Mouse (Mus musculus) kidney, postnatal 14 days (tissue): ENCODE results near the gene Gltp.

ENCODE experiments used
- DNase-seq: peaks from one replicate; pipeline ENCODE4 v3.0.0; 2022; ENCODE audit warnings: mixed read lengths

Gltp gene

DNA sequence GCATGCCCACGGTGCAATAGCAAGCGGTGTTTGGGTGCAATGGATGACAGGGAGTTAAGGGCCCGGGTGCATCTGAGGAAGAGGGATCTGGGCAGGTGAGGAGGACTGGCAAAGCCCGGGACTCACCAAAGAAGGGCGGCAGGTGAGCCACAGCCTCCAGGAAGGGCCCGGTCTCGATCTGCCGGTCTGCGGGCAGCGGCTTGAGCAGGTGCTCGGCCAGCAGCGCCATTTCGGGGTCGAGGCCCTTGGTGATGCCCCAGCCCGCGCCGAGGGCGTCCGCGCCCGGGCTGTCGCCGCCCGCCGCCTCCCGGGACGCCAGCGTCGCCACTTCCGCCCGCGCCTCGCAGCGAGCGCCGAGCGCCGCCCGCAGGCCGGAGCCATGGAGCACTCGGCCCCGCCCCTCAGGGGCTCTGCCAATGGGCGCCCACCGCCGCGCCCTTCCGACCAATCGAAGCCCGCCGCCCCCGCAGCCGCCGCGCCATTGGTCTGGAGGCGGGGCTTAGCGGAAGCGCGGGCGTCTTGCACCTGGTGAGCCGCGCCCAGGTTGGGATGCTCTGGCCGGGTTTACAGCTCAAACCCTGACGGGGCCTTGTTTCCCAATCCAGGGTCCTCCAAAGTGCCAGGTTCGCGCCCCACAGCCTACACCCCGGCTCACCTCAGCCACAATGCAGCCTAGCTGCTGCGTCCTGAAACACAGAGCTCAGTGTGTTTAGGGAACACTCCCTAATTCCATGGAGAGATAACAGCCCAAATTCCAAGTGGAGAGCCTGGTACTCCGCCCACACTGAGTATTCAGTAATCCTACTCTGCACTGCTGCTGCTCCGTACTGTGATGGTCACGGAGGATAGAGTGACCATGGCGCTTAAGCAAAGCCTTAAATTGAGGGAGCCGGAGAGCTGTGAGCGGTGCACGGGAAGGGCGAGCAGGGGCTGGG lies at the start of gene Gltp:
TSS of gene Gltp (minus strand) at position 352 of the 935 bp plus-strand sequence.
- DNase-seq, result peak; percentile 95

DNA sequence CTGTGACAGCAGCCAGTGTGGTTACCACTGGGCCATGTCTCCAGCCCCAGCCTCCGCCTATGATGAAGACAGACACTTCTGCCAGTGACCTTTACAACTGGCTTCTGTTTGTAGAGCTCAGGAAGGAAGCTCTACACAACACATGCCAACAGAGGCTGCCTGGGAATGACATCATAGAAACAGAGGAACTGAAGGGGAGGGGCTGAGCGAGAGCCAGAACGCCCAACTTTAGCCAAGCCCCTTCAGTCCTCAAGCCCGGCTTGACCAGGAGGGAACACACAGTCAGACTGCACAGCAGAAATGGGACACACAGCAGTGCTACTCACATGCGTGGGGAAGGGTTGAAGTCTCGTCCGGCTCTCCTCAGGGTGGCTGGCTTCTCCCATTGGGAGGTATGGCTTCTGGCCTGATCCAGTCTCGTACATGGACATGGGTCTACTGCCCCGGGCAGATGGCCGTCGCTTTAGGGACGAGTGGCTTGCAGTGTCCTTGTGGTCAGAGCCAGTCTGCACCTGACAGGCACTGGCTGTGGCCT lies 48.0 kb upstream of the Gltp start:
- peak; percentile 70 for DNase-seq

DNA sequence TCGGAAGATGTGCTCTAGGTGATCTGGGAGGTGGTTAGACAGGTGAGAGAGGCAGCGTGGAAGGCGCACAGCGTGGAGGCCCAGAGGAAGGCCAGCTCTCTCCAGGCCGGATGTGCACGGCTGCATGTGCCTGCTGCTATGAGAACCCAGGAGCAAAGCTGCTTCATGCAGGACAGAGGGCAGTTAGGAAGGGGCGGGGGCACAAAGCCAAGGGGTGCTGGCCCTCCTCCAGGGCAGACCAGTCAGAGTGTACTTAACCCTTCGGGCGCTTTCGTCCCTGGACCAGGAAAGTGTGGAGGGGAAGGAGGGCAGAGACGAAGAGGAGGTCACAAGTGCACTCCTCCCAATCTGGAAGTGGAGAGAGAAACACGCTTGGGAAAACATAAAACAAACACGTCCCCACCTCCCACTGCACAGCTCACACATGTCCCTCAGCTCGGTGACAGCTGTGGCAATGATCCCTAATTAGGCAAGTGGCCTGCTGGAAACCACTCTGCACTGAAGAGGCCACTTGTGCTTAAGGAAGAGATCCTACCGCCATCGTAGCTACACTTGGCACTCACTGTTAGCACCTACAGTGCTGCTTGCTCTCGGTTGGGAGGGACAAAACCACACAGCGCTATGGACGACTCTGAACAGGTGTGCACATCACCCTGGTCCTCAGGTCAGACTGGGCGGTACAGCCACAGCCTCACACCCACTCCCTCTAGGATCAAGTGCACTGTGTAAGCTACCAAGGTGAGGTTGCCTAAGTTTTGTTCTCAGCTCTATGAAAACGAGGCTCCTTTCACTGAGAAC lies 46.5 kb upstream of the Gltp start:
- peak; percentile 45 for DNase-seq

DNA sequence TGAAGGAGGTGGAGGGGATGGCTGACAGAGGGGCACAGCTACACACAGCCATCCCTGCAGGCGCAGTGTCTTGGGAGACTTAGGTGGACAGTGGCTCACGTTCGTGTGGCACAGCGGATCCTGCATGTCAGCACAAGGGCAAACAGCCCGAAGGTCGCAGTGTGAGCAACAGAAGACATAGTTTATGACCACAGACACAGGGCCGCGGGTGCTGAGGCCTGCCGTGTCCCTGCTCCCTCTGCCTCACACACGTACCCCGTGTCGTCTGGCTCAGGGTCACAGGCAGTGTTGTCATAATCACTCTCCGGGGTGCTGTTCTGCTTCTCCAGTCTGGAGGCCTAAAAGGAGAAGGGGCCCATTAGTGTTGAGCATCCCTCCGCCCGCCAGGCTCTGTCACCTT lies 42.8 kb upstream of the Gltp start:
- DNase-seq, result no peak

DNA sequence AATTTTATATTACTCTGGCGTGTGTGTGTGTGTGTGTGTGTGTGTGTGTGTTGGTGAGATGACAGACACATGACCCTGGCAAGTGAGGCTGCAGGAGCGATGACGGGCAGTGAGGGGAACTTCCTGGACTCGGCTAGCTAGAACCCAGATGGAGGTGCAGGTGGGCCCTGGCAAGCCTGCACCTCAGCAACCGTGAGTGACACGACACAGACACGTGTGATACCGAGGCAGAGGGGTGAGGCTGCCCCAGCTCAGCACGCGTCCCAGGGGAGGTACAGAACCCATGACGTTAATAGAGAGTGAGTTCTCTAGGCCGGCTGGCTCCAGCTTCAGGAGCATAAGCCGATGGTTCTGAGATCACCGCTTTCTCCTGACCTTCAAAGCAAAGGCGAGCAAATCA lies 41.2 kb upstream of the Gltp start:
- no peak for DNase-seq

DNA sequence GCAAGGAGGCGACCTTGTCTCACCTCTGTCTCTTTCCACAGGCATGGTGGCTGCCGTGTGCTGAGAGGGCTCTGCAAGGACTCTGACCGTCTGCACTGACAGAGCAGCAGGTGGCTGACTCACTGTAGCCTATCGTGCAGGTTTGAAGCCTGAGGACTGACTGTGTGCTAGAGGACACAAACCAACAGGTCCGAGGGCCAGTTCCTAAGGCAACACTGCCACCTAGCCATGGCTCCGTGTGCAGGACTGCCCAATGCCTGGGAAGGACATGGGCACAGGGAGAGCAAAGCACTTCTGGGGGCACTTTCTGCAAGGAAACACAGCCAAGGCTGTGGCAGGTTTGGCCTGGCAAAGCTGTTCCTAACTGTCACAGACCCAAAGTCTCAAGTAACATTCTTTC lies 40.7 kb upstream of the Gltp start:
- no peak for DNase-seq

DNA sequence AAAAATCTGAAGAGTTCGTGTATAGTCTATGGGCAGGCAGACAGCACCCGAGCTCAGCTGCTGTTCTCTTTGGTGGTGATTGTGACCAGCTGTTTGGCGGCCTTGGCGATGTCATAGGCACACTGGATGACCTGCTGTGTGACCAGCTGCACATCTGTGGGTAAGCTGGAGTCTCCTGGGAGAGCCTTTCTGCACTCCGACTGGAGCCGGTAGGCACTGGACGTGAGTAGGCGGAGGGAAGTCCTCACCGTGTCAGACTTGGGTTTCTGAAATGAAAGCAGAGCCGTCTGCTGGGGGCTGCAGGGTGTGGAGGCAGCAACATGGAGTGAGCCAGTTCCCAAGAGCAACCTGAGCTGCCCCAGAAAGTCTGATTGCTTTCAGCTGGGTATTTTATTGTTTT lies 39.3 kb upstream of the Gltp start:
- DNase-seq, result no peak

DNA sequence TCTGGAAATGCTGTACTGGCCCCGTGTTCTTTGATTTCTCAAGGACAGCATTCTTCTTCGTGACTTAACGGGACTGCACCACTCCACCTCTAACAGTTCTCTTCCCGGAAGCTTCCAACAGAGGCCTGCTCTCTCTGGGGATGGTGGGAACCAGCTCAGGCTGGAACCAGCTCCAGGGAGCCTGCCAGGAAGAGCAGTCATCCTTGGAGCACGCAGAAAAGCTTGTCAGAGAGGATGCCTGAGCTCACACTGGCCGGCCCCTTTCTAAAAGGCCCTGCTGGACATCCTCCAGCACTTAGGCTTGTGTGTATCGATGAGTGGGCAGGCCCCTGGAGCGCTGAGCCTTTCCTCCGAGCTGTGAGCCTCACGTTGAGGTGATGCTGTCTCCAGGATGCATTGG lies 37.4 kb upstream of the Gltp start:
- DNase-seq, result no peak

DNA sequence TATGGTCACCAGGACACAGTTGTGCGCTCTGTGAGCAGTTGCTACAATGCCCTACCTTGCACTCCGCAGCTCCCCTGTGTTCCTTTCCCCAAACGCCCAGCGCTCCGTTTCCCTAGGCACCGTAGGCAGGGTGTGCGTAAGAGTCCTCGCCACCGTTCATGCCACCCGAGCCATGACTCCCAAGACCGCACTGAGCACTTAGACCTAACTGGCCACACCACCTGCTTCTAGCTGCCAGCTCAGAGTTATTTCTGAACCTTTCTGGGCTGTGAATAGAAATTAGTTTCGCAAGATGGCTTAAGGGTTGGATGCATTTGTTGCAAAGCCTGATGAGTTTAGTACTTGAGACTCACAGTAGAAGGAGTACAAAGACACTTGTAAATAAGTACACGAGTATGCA lies 32.1 kb upstream of the Gltp start:
- no peak for DNase-seq

DNA sequence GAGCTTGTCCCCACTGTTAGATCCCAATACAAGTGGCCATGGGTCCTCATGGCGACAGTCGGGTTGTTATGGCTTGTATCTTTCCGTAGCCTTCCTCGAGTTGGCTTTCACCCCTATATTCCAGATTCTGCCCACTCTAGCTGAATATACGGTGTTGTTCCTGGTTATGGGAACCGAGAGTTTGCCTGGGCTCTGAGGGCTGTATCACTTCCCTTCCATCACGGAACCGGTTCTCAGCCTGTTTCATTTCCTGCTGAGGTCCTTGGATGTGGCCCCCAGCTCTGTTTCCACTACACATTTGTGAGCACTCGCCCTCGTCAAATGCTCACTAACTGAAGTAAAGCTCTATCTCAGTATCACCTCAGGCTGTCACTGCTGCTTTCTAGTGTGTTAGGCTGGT lies 31.2 kb upstream of the Gltp start:
- DNase-seq, result no peak

DNA sequence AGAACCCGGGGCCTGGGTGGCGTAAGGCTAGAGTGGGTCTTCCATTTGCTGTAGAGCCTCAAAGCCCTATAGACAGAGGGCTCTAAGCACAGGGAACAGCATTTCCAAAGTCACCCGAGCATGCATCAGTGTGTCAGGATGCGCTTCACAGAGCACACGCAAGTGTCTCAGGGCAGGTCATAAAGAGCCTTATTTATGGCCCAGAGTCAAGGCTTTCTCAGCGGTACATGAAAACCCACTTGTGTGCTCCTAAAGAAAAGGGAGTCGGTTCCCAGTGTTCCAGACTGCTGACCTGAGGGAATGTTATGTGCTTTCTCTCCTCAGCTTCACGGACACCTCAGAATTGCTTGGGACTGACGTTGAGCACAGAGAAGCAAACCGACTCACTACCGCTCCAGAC lies 30.0 kb upstream of the Gltp start:
- DNase-seq, result no peak

DNA sequence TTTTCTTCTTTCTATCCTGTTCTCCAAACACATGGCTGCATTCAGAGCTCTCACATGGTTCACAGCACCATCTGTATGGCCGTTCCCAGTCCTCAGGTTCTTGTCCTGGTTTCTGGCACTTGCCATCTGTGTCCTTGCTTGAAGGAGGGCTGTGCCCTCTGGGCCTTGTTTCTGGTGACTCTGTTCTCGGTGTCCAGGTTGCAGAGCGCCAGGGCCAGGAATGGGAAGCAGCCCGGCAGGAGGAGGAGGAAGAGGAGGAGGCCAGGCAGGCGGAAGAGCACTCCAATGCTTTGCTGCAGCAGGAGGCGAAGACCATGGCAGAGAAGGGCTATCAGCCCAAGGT lies 29.1 kb upstream of the Gltp start:
- no peak for DNase-seq

DNA sequence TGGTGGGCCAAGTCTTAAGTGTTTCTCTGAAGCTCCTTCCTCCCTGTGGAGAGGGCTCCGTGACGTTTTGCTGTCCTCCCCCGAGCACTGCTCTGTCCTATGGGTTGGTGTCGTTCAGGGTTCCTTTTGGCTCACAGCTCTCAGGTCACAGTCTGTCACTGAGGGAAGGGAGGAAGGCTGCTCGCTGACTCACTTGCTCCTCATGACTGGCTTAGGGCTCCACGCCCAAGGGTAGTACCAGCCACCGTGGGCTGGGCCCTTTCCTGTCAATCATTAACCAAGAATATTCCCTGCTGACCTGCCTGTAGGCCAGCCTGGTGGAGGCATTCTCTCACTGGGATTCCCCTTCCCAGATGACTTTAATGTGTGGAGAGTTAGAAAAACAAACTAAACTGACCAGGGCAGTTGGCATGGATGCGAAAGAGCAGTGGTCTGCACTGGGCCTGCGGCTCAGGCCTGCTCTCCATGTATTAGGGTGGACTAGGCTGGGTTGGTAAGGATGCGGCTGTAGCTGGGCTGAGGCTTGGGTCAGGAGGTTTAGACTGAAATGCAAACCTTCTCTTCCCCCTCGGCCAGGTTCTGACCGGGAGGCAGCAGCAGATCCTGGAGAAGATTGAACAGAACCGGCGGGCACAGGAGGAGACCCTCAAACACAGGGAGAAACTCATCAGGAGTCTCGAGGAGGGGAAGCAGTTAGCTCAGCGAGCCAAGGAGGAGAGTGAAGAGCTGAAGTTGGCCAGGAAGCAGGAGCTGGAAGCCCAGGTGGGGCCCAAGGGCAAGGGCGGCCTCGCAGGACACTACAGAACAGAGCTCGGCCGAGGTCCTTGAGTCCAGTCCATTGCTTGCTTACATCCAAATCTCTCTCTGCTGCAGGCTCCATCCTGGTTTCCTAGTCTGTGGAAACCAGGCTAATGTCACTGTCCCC lies 28.5 kb upstream of the Gltp start:
- DNase-seq, result peak; percentile 86

DNA sequence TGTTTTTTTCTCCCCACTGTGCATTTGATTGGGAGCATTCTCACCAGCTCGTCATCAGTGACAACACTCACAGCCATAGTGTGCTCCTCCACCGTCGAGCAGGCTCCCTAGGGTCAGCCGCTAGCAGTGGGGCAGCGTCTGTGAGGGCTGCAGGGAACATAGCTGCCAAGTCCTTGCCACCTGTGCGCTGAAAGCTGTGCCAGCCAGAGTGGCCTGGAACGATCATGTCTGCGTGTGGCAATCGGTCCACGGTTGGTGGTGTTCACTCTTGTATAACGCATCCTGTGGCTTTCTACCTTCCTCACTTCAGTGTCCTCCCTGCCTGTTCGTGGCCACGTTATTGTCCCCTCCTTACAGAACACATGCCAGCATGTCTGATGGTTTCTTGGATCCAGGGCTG lies 27.7 kb upstream of the Gltp start:
- no peak for DNase-seq

DNA sequence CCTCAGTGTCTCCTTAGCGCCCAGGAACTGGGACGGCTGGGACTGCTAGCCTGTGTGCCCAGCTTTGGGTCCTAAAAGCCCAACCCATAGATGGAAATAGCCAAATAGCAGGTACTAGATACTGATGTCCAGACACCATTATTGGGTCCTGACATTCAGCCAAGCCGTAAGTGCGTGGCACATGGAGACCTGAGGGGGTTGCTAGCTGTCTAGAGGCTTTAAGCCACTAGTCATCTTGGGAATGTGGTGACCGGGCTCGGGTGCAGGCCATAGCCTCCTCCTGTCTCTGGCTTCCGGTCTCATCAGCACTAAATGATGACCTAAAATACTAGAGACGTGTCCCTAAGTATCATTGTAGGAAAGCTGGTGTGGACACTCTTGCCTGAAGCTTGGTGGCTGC lies 27.2 kb upstream of the Gltp start:
- DNase-seq, result no peak

DNA sequence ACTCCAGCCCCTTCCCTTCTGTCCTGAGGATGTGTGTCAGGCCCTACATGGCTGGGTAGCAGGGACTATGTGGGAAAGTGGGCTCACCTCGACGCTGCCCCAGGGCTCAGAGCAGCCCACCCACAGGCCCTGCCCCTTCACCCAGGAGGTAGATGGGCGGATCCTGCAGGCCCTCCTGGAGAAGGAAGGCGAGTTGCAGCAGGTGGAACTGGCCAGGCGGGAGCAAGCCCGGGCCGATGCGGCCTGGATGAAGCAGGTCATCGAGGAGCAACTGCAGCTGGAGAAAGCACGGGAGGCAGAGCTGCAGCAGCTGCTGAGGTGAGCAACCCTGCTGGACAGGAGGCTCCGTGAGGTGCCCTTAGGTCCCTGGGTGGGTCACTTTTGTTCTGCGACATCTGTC lies 26.5 kb upstream of the Gltp start:
- no peak for DNase-seq

DNA sequence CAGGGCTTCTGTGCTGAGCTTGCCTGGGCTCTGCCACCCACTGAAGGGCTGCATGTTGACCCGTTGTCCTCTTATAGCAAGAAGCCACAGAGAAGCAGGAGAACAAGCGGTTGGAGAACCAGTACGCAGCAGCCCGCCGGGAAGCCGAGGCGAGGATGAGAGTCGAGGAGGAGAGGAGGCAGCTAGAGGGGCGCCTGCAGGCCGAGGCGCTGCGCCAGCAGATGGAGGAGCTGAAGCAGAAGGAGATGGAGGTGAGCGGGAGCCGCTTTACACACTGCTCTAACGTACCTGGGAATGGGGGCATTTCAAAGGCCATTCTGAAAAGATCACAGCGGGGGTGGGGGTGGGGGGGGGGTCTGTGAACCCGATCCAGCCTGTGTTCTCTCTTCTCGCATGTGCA lies 23.8 kb upstream of the Gltp start:
- no peak for DNase-seq

DNA sequence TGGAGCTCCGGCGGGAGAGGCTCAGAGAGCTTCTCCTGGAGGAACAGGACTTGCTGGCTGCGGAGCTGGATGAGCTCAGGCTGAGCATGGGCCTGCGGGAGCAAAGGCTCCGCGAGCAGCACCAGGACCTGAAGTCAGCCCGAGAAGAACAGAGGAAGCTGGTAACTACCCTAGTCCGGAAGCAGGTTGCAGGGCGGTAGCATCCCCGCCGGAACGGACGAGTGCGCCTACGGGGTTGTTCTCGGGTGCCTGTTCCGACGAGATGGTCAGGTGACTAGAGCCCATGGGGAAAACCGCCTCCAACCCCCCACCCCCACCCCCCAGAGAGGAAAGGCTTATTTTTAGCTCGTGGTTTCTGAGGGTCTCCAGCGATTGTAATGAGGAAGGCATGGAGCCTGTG lies 18.6 kb upstream of the Gltp start:
- DNase-seq, result no peak

DNA sequence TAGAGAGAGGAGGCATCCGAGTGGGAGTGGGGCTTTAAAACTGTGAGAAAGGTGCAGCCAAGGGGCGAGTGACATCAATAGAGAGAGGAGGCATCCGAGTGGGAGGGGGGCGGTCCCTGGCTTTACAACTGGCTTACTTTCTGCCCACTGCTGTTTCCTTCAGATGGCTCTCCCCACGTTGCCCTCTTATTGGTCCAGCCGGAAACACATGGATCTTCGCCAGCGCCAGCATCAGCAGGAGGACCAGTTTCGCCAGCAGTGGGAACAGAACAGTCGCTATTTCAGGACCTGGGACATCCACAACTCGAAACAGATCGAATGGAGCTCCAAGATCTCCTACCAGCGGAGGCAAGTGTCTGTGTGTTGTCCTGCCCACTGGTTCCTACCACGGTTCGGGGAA lies 17.7 kb upstream of the Gltp start:
- no peak for DNase-seq

DNA sequence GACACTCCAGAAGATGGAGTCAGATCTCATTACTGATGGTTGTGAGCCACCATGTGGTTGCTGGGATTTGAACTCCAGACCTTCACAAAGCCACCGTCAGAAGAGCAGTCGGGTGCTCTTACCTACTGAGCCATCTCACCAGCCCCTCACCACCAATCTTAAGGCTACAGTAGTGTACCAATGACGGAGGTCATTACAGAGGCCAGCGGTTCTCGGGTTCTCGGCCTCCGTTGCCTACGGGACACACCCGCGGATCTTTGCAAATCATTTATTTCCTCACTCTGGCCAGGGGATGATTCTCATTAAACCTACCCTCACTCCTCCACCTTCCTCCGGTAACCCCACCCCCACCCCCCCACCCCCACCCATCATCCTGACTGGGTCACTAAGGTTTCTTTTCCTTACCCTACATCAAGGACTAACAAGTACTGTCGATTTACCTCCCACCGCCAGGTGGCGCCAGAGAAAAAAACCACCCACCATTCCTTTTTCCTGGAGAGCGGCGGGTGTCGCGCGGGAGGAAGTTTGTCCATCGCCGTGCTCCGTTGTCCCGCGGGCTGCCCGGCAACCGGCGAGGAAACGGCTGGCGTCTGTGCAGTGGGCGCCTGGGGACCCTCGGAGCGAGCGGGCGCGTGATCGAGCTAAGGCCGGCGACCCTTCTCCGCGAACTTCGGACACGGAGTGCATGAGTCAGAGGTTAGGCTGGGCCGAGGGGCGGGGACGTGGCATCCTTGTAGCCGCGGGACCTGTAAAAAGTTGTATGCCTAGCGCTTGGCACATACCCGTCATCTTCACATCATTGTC lies 16.7 kb upstream of the Gltp start, which contains the start of gene Tchp:
TSS of gene Tchp (plus strand) at position 496 of the 804 bp plus-strand sequence.
- DNase-seq, result peak; percentile 95
